Mouse (Mus musculus): ENCODE measurements around the gene Fbxl15. TPM values are rescaled to one million over a fixed set of nuclear protein-coding genes. Genes with fewer than 3 reads are reported as not detected.

Gene Fbxl15
- 15.0 and 18.5 TPM in 2 replicates for polyA plus RNA-seq (2012)

- TF ChIP-seq GATA1 (IDR thresholded peaks at IDR 0.05; ENCODE audit: low read length): no peak
Measured at GRCm38 (mm10) chr19:46328081-46329030, at the start of gene Fbxl15. TSS of gene Fbxl15 (plus strand) at chr19:46328184.

- TF ChIP-seq GATA1 (IDR thresholded peaks at IDR 0.05; ENCODE audit: low read length): no peak
Measured at GRCm38 (mm10) chr19:46282081-46282849, 45.7 kb upstream of the Fbxl15 start.

GRCm38 (mm10) chr19:46284686-46285085 is 43.3 kb upstream of the Fbxl15 start:
- no peak for TF ChIP-seq GATA1 (IDR thresholded peaks at IDR 0.05; ENCODE audit: low read length)

- no peak for TF ChIP-seq GATA1 (IDR thresholded peaks at IDR 0.05; ENCODE audit: low read length)
Measured at GRCm38 (mm10) chr19:46285631-46286030, 42.4 kb upstream of the Fbxl15 start.

- no peak for TF ChIP-seq GATA1 (IDR thresholded peaks at IDR 0.05; ENCODE audit: low read length)
Measured at GRCm38 (mm10) chr19:46286047-46286446, 41.9 kb upstream of the Fbxl15 start.

- no peak for TF ChIP-seq GATA1 (IDR thresholded peaks at IDR 0.05; ENCODE audit: low read length)
Measured at GRCm38 (mm10) chr19:46286926-46287325, 41.1 kb upstream of the Fbxl15 start.

GRCm38 (mm10) chr19:46287566-46287965 is 40.4 kb upstream of the Fbxl15 start:
- TF ChIP-seq GATA1 (IDR thresholded peaks at IDR 0.05; ENCODE audit: low read length): no peak

- TF ChIP-seq GATA1 (IDR thresholded peaks at IDR 0.05; ENCODE audit: low read length): no peak
Measured at GRCm38 (mm10) chr19:46290535-46291105, 37.4 kb upstream of the Fbxl15 start.

- no peak for TF ChIP-seq GATA1 (IDR thresholded peaks at IDR 0.05; ENCODE audit: low read length)
Measured at GRCm38 (mm10) chr19:46296938-46297337, 31.0 kb upstream of the Fbxl15 start.

- no peak for TF ChIP-seq GATA1 (IDR thresholded peaks at IDR 0.05; ENCODE audit: low read length)
Measured at GRCm38 (mm10) chr19:46300294-46301045, 27.5 kb upstream of the Fbxl15 start.

GRCm38 (mm10) chr19:46302551-46302950 is 25.4 kb upstream of the Fbxl15 start:
- TF ChIP-seq GATA1 (IDR thresholded peaks at IDR 0.05; ENCODE audit: low read length): no peak

GRCm38 (mm10) chr19:46303251-46304215 is 24.5 kb upstream of the Fbxl15 start:
- no peak for TF ChIP-seq GATA1 (IDR thresholded peaks at IDR 0.05; ENCODE audit: low read length)

GRCm38 (mm10) chr19:46304216-46304841 is 23.7 kb upstream of the Fbxl15 start, which contains the start of gene Nfkb2:
TSS of gene Nfkb2 (plus strand) at chr19:46304320.
- no peak for TF ChIP-seq GATA1 (IDR thresholded peaks at IDR 0.05; ENCODE audit: low read length)
